Mouse (Mus musculus): ENCODE results near the gene Rps12.

DNA sequence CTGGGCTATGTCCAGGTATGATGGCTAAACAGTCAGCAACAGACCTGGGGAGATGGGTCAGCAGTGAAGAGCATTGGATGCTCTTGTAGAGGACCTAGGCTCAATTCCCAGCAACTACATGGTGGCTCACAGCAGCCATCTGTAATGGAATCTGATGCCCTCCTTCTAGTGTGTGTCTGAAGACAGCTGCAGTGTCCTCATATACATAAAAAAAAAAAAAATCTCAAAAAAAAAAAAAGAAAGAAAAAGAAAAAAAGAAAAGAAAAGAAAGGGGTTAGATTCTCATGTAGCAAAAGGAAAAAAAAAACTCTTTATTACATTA lies 25.3 kb upstream of the Rps12 start:
- no peak for TF ChIP-seq CTCF (IDR thresholded peaks at IDR 0.05; ENCODE audit: low read depth, low read length)
- TF ChIP-seq POLR2A (IDR thresholded peaks at IDR 0.05; ENCODE audit: extremely low read depth, insufficient read depth, low read length): no peak
